Mouse (Mus musculus): Measurements from ENCODE around the gene Trub2. TPM values are rescaled to one million over a fixed set of nuclear protein-coding genes. Genes with fewer than 3 reads are reported as not detected.

Gene Trub2
- total RNA-seq, 1 experiment = 78.5 TPM

DNA sequence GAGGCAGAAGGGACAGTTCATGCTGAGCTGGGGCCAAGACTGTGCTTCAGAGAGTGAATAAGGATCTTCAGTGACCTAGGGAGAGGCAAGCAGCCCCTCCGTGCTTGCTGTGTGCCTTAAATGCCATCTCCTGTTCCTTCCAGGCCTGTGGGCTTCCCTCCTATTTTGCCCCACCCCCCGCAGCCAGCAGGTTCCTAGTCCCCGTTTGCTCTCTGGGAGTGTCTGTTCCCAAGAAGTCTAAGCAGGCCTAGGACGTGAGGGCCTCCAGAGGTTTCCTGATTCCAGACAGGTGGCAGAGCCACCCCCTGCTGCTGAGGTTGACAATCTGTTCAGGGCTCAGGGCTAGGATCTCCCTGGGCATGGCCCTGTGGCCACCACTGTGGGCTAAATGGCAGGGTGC lies 49.5 kb downstream of the Trub2 start:
- H3K27ac ChIP-seq (ENCODE audit: insufficient read depth, low read depth, low read length, poor library complexity, severe bottlenecking) = no peak overlapping the region
- no peak overlapping the region for H3K4me3 ChIP-seq (ENCODE audit: insufficient read depth in 1 of 2, low read depth in 1 of 2, low read length in 2 of 2, poor library complexity in 1 of 2, severe bottlenecking in 1 of 2)
- no peak for DNase-seq (ENCODE audit: low read depth, low spot score)
- in situ Hi-C loops (cut with MboI; ENCODE audit: low sequenced_read_pairs in 2 of 2, unreplicated experiment in 2 of 2) = no loop called here
- no peak for TF ChIP-seq MAFK (IDR thresholded peaks at IDR 0.05; ENCODE audit: insufficient read depth, low read depth, low read length)
- TF ChIP-seq ZNF384 (IDR thresholded peaks at IDR 0.05; ENCODE audit: low read depth, low read length) = no peak
- no peak for TF ChIP-seq HCFC1 (IDR thresholded peaks at IDR 0.05; ENCODE audit: borderline replicate concordance, insufficient read depth, low read length)
- no peak for TF ChIP-seq CHD2 (IDR thresholded peaks at IDR 0.05; ENCODE audit: low read depth, low read length)
- H3K9me3 ChIP-seq (ENCODE audit: control insufficient read depth, insufficient read depth, low read depth, low read length) = no peaks in the 10 kb centered on the region
- peaks cover 50% of the 10 kb centered on the region for H3K36me3 ChIP-seq (ENCODE audit: control insufficient read depth, insufficient read depth, low read length, poor library complexity, severe bottlenecking)
- H3K9ac ChIP-seq (ENCODE audit: insufficient read depth, low read depth, low read length, poor library complexity, severe bottlenecking) = no peak overlapping the region
- H3K4me1 ChIP-seq (ENCODE audit: control insufficient read depth in 2 of 2, insufficient read depth in 2 of 2, low read length in 2 of 2, poor library complexity in 1 of 2) = peaks cover 2 to 8% of the 10 kb centered on the region in 2 experiments; a peak in 1 of 4 replicates

GRCm38 (mm10) chr2:29737209-29737925 lies 50.9 kb downstream of the Trub2 start:
- peaks cover 0 to 10% of the 10 kb centered on the region in 2 experiments; a peak in 1 of 4 replicates for H3K4me1 ChIP-seq (ENCODE audit: control insufficient read depth in 2 of 2, insufficient read depth in 2 of 2, low read length in 2 of 2, poor library complexity in 1 of 2)
- H3K9me3 ChIP-seq (ENCODE audit: control insufficient read depth, insufficient read depth, low read depth, low read length) = no peaks in the 10 kb centered on the region
- peaks cover 63% of the 10 kb centered on the region for H3K36me3 ChIP-seq (ENCODE audit: control insufficient read depth, insufficient read depth, low read length, poor library complexity, severe bottlenecking)
- TF ChIP-seq HCFC1 (IDR thresholded peaks at IDR 0.05; ENCODE audit: borderline replicate concordance, insufficient read depth, low read length) = no peak
- no peak for TF ChIP-seq ZC3H11A (IDR thresholded peaks at IDR 0.05; ENCODE audit: borderline replicate concordance, low read depth, low read length)
- no peak for TF ChIP-seq MAFK (IDR thresholded peaks at IDR 0.05; ENCODE audit: insufficient read depth, low read depth, low read length)
- no peak for TF ChIP-seq CHD2 (IDR thresholded peaks at IDR 0.05; ENCODE audit: low read depth, low read length)
- TF ChIP-seq ZNF384 (IDR thresholded peaks at IDR 0.05; ENCODE audit: low read depth, low read length) = no peak
- no peak overlapping the region for H3K27ac ChIP-seq (ENCODE audit: insufficient read depth, low read depth, low read length, poor library complexity, severe bottlenecking)
- in situ Hi-C loops (cut with MboI; ENCODE audit: low sequenced_read_pairs in 2 of 2, unreplicated experiment in 2 of 2) = no loop called here
- no peak for DNase-seq (ENCODE audit: low read depth, low spot score)
- no peak overlapping the region for H3K4me3 ChIP-seq (ENCODE audit: insufficient read depth in 1 of 2, low read depth in 1 of 2, low read length in 2 of 2, poor library complexity in 1 of 2, severe bottlenecking in 1 of 2)
- no peak overlapping the region for H3K9ac ChIP-seq (ENCODE audit: insufficient read depth, low read depth, low read length, poor library complexity, severe bottlenecking)

GRCm38 (mm10) chr2:29735708-29736107 lies 52.6 kb downstream of the Trub2 start:
- no peaks in the 10 kb centered on the region for H3K9me3 ChIP-seq (ENCODE audit: control insufficient read depth, insufficient read depth, low read depth, low read length)
- DNase-seq (ENCODE audit: low read depth, low spot score) = no peak
- H3K36me3 ChIP-seq (ENCODE audit: control insufficient read depth, insufficient read depth, low read length, poor library complexity, severe bottlenecking) = peaks cover 65% of the 10 kb centered on the region
- no peak overlapping the region for H3K4me3 ChIP-seq (ENCODE audit: insufficient read depth in 1 of 2, low read depth in 1 of 2, low read length in 2 of 2, poor library complexity in 1 of 2, severe bottlenecking in 1 of 2)
- no peak overlapping the region for H3K27ac ChIP-seq (ENCODE audit: insufficient read depth, low read depth, low read length, poor library complexity, severe bottlenecking)
- peaks cover 0 to 10% of the 10 kb centered on the region in 2 experiments; a peak in 1 of 4 replicates for H3K4me1 ChIP-seq (ENCODE audit: control insufficient read depth in 2 of 2, insufficient read depth in 2 of 2, low read length in 2 of 2, poor library complexity in 1 of 2)
- no peak overlapping the region for H3K9ac ChIP-seq (ENCODE audit: insufficient read depth, low read depth, low read length, poor library complexity, severe bottlenecking)
- in situ Hi-C loops (cut with MboI; ENCODE audit: low sequenced_read_pairs in 2 of 2, unreplicated experiment in 2 of 2) = no loop called here
- TF ChIP-seq CHD2 (IDR thresholded peaks at IDR 0.05; ENCODE audit: low read depth, low read length) (no peak), MAFK (IDR thresholded peaks at IDR 0.05; ENCODE audit: insufficient read depth, low read depth, low read length) (no peak), ZNF384 (IDR thresholded peaks at IDR 0.05; ENCODE audit: low read depth, low read length) (no peak), HCFC1 (IDR thresholded peaks at IDR 0.05; ENCODE audit: borderline replicate concordance, insufficient read depth, low read length) (no peak), ZC3H11A (IDR thresholded peaks at IDR 0.05; ENCODE audit: borderline replicate concordance, low read depth, low read length) (no peak)

- Histone ChIP-seq H3K4me1 (ENCODE audit: control insufficient read depth in 2 of 2, insufficient read depth in 2 of 2, low read length in 2 of 2, poor library complexity in 1 of 2) (peaks cover 3 to 22% of the 10 kb centered on the region in 2 experiments; a peak in 3 of 4 replicates), H3K36me3 (ENCODE audit: control insufficient read depth, insufficient read depth, low read length, poor library complexity, severe bottlenecking) (peaks cover 64% of the 10 kb centered on the region), H3K27ac (ENCODE audit: insufficient read depth, low read depth, low read length, poor library complexity, severe bottlenecking) (no peak overlapping the region), H3K4me3 (ENCODE audit: insufficient read depth in 1 of 2, low read depth in 1 of 2, low read length in 2 of 2, poor library complexity in 1 of 2, severe bottlenecking in 1 of 2) (no peak overlapping the region), H3K9me3 (ENCODE audit: control insufficient read depth, insufficient read depth, low read depth, low read length) (no peaks in the 10 kb centered on the region), H3K9ac (ENCODE audit: insufficient read depth, low read depth, low read length, poor library complexity, severe bottlenecking) (no peak overlapping the region)
- in situ Hi-C loops (cut with MboI; ENCODE audit: low sequenced_read_pairs in 2 of 2, unreplicated experiment in 2 of 2) = no loop called here
- TF ChIP-seq HCFC1 (IDR thresholded peaks at IDR 0.05; ENCODE audit: borderline replicate concordance, insufficient read depth, low read length) (no peak), ZC3H11A (IDR thresholded peaks at IDR 0.05; ENCODE audit: borderline replicate concordance, low read depth, low read length) (no peak), ZNF384 (IDR thresholded peaks at IDR 0.05; ENCODE audit: low read depth, low read length) (no peak), MAFK (IDR thresholded peaks at IDR 0.05; ENCODE audit: insufficient read depth, low read depth, low read length) (no peak), CHD2 (IDR thresholded peaks at IDR 0.05; ENCODE audit: low read depth, low read length) (no peak)
- no peak for DNase-seq (ENCODE audit: low read depth, low spot score)
Measured at GRCm38 (mm10) chr2:29733348-29733747, 55.0 kb downstream of the Trub2 start.
